Mouse (Mus musculus) thymus, adult 2 months (tissue): ENCODE results near the gene Ankrd6.

Experiments used
- CTCF ChIP-seq: fragments of 200-500 bp; IDR thresholded peaks from 2 replicates; pipeline ENCODE4 v1.5.1; 2012; ENCODE audit warnings: mild to moderate bottlenecking, control low read depth, low read length, moderate library complexity, borderline replicate concordance; ENCODE audit not compliant: control insufficient read depth, poor library complexity, insufficient read depth; ENCODE audit errors: extremely low read depth
- POLR2A ChIP-seq: fragments of 200-500 bp; IDR thresholded peaks from 2 replicates; pipeline ENCODE4 v1.6.1; 2012; ENCODE audit warnings: mild to moderate bottlenecking, low read length, control low read depth, moderate library complexity; ENCODE audit not compliant: control insufficient read depth, poor library complexity, insufficient read depth; ENCODE audit errors: extremely low read depth

DNA sequence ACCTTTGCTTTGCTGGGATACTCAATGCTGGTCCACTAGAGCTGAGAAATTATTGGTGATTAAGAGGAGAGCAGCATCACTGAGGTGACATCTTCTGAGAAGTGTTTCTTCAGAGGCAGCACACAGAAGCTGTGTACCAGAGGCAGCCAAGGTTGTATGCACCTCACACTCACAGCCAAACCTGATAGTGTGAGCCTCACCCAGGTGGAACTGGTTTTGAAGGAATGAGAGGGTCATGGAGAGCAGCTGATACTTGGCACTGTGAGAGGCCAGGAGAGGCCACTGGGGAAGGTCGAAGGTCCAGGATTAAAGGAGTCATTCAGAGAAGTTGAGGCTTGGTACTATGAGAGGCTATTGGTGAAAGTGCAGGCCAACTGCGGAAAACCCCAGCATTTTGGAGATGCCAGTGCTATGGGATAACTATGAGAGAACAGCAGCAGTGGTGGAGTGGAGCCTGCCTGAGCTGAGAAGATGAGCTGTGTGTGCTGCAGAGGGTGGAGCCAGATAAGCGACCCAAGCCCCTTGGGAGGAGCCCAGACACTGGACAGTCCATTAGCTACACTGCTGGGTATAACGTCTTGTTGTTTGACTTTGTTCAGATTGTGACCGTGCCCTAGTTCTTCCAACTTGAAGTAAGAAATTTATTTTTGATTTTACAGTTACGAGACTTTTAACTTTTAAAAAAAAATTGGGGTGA lies 33.8 kb downstream of the Ankrd6 start:
- TF ChIP-seq CTCF (no peak), POLR2A (no peak)
